Mouse (Mus musculus): ENCODE results near the gene Col19a1.

Col19a1 gene

DNA sequence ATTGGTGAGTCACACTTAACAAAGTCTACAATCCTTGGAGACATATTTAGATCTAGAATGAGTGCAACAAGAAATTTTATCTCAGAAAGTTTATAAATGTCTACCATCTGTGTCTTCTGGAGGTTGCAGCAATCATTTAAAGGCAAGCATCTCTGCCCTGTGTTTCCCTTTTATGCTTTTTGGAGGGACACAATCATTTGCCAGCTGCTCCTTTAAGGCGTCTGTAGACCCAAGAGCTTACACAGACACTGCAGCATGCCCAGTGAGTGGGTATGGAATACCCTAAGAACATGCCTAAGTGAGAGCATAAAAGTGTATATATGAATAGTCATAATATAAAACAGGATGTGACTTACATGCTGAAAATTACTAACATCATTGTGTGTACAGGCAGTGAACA is 357.7 kb downstream of the Col19a1 start:
- no peak for DNase-seq (ENCODE audit: low spot score)

DNA sequence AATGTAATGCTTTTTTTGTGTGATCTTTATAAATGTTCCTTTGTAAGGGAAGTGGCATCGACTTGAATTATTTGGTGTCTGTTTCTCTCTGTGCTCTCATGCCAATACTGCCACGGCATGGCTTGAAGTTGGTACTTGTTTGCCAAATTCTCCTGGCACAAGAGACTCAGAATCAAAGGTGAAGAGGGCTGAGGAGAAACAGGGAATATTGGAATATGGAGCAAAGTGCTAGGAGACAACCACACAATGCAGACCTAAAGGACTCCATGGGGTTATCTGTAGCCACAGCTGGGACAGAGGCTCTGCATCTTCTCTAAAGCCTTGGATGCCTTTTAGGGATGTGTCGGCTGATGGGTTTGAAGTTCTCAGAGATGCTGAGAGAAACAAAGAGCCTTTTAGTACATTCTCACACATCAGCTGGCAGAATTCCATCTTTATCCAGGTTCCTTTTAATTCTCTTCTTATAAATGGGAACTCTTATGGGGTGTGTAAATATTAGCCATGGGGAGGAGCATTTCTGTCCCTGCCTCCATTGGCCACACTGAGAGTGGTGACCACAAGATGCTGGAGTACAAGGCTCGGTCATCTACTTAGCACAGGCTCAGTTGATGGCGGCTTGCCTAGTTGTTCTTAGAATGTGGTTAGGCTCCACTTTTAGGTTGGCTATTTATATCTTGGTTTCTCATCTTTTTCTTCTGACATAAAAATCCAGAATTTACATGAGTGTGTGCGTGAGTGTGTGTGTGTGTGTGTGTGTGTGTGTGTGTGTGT is 360.1 kb downstream of the Col19a1 start:
- DNase-seq (ENCODE audit: low spot score) = no peak

DNA sequence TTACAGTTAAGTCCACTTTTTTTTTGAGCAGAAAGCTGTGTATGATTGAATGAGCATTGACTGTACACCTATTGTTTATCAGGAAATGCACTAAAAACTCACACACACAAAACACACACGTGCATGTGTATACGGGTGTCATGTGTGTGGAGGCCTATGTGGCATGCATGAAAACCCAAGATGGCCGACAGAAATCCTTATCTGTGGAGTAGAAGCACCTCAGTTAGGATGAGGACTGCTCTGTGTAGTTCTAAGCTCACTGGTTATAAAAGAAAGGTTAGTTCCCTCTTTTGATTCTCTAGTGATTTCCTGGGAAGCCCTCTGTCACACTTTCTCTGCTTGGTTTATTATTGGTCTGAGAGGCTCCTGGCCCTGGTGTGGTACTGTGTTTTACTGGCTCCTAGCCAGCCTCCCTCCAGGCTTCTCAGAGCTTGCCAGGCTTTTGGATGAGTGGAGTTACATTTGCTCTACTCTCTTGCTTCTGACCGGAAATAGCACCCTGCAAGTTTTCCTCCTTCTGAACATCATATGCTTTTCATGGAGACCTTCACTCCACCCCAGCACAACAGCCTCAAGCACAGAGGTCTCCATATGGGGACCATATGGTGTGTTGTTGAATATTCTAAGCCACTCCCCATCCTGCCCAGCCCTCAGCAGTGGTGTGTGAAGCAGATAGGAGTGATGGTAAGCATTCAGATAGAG is 361.3 kb downstream of the Col19a1 start:
- DNase-seq (ENCODE audit: low spot score) = no peak

DNA sequence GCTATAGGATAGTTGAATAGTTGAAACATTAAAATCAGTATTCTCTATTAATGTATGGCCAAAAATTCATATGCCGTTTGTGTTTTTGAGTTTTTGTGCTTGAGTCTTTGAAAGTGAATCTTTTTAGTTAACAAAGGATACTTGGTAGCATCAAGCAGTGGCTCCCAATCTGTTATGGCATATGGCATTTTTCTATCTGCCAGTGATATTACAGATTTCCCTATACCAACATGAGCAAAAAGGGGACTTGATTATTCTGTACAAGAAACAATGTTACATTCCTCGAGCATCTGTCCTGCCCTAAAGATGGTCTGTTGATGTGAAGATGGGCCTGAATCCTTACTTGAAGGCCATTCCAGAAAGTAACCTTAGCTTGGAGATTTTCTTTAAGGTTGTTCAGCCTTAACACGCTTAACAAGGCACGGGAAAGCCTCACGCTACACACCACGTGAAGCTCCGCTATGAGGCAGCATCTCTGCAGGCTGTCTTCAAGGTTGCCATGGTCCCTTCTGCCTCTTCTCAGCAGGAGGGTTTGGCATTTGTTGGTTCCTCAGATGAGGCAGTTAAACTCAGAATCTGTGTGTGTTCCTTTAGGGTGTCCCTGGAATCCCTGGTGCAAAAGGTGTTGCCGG is 364.2 kb downstream of the Col19a1 start:
- DNase-seq (ENCODE audit: low spot score) = no peak

DNA sequence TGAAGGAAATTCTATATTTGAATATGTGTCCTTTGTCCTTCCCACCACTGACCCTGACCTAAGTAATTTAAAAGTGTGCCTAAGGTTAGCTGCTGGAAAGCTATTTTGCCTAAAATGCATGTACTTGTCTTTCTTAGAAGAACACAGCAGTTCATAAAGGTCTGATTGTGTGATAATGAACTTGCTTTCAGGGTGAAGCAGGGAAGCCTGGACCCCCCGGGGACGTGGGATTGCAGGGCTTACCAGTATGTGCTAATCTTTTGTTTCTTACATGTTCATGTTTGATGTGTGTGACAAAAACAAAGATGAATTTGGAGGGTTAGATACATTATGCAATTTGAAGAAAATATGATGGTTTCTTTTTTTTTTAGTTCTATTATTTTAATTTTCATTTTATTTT is 365.0 kb downstream of the Col19a1 start:
- no peak for DNase-seq (ENCODE audit: low spot score)

DNA sequence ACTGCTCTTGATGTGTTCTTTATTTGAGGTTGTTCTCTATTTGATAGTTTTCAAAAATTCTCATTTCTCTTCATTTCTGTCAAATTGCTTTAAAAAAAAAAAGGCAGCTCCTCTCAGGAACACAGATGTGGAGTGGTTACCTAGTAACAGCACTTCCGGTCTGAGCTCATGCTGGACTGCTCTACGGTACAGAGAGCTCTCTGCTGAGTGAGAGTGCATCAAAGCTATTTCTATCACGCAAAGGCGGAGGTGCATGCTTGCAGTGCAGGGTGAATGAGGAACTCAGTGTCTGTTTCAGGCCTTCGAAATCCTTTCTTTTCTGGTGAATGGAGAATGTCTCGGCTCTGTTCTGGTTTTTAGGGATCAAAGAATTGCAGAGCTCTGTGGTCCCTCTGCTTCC is 368.2 kb downstream of the Col19a1 start:
- no peak for DNase-seq (ENCODE audit: low spot score)
